Mouse (Mus musculus) C2C12 (cell line): Measurements from ENCODE around the gene Gm20388. TPM values are rescaled to one million over a fixed set of nuclear protein-coding genes. Genes with fewer than 3 reads are reported as not detected.

ENCODE experiments used
- H3K27me3 ChIP-seq: one replicate; pipeline ENCODE4 v1.6.1; 2011; ENCODE audit not compliant: control insufficient read depth, insufficient read depth, insufficient read length
- H3K36me3 ChIP-seq: one replicate; pipeline ENCODE4 v1.6.1; 2011; ENCODE audit not compliant: control insufficient read depth, insufficient read depth
- H3K4me3 ChIP-seq: one replicate; pipeline ENCODE4 v1.5.1; 2011; ENCODE audit warnings: mild to moderate bottlenecking, control low read depth; ENCODE audit not compliant: poor library complexity, insufficient read depth, severe bottlenecking
- H3K79me2 ChIP-seq: one replicate; pipeline ENCODE4 v1.6.1; 2011; ENCODE audit not compliant: control insufficient read depth, insufficient read depth
- H3K79me3 ChIP-seq: one replicate; pipeline ENCODE4 v1.6.1; 2011; ENCODE audit warnings: low read depth, control low read depth
- H3ac ChIP-seq: one replicate; pipeline ENCODE3; 2011; ENCODE audit warnings: low read depth; ENCODE audit not compliant: control insufficient read depth, insufficient read length
- CEBPB ChIP-seq: IDR thresholded peaks from one replicate; pipeline ENCODE4 v1.6.1; 2011; ENCODE audit warnings: low read depth, mild to moderate bottlenecking, control low read depth, moderate library complexity
- CTCF ChIP-seq: IDR thresholded peaks from one replicate; pipeline ENCODE4 v1.5.1; 2011; ENCODE audit not compliant: control insufficient read depth, insufficient read depth, insufficient read length
- FOSL1 ChIP-seq: IDR thresholded peaks from one replicate; pipeline ENCODE4 v1.8.0; 2011; ENCODE audit warnings: mild to moderate bottlenecking, low read length; ENCODE audit not compliant: poor library complexity, insufficient read depth, severe bottlenecking
- MAX ChIP-seq: IDR thresholded peaks from one replicate; pipeline ENCODE4 v1.6.1; 2011; ENCODE audit warnings: mild to moderate bottlenecking, control low read depth
- MYOD1 ChIP-seq: IDR thresholded peaks from one replicate; pipeline ENCODE4 v1.6.1; 2011; ENCODE audit warnings: low read depth; ENCODE audit not compliant: control insufficient read depth, insufficient read length
- MYOG ChIP-seq: IDR thresholded peaks from one replicate; pipeline ENCODE4 v1.6.1; 2011; ENCODE audit not compliant: control insufficient read depth, insufficient read length; ENCODE audit errors: extremely low read depth
- USF1 ChIP-seq: IDR thresholded peaks from one replicate; pipeline ENCODE4 v1.6.1; 2011; ENCODE audit warnings: low read depth, mild to moderate bottlenecking, control low read depth, moderate library complexity
- polyA plus RNA-seq: library from polyadenylated mRNA; unstranded; fragments of >200 nt; fragmentation: generic; extraction: Trizol; gene quantifications from one replicate; pipeline ENCODE4 v1.2.1, GENCODE M21; 2012; ENCODE audit warnings: missing spikeins

Gm20388 gene
- polyA plus RNA-seq, 1 experiment, result 15.0 TPM

GRCm38 (mm10) chr8:122415554-122415953 lies 2504.9 kb downstream of the Gm20388 start:
- Histone ChIP-seq H3K79me3 (no peaks in the 10 kb centered on the region), H3ac (no peak overlapping the region), H3K79me2 (no peaks in the 10 kb centered on the region), H3K36me3 (peaks cover 65% of the 10 kb centered on the region), H3K4me3 (no peak overlapping the region), H3K27me3 (no peaks in the 10 kb centered on the region)
- TF ChIP-seq MYOD1, result no peak
- no peak for TF ChIP-seq USF1
- TF ChIP-seq MAX, result no peak
- no peak for TF ChIP-seq CEBPB
- TF ChIP-seq CTCF, result no peak
- no peak for TF ChIP-seq MYOG
- TF ChIP-seq FOSL1, result no peak

- no peaks in the 10 kb centered on the region for H3K79me2 ChIP-seq
- no peaks in the 10 kb centered on the region for H3K27me3 ChIP-seq
- H3K79me3 ChIP-seq, result no peaks in the 10 kb centered on the region
- H3ac ChIP-seq, result no peak overlapping the region
- no peak for TF ChIP-seq MYOG
- no peak for TF ChIP-seq MAX
- TF ChIP-seq FOSL1, result no peak
- TF ChIP-seq USF1, result no peak
- no peak for TF ChIP-seq CEBPB
- TF ChIP-seq MYOD1, result no peak
- H3K36me3 ChIP-seq, result peaks cover 29% of the 10 kb centered on the region
- no peak overlapping the region for H3K4me3 ChIP-seq
Measured at GRCm38 (mm10) chr8:122419881-122420555, 2509.4 kb downstream of the Gm20388 start.

GRCm38 (mm10) chr8:122421376-122422070 lies 2510.9 kb downstream of the Gm20388 start, which contains the start of gene Il17c:
Gene Il17c (plus strand): TSS chr8:122422020.
- Histone ChIP-seq H3K27me3 (no peaks in the 10 kb centered on the region), H3K4me3 (no peak within 1 kb of the TSS), H3K36me3 (peaks cover 14% of the 10 kb centered on the region), H3ac (no peak within 1 kb of the TSS), H3K79me2 (no peaks in the 10 kb centered on the region), H3K79me3 (no peaks in the 10 kb centered on the region)
- TF ChIP-seq MYOD1, result no peak
- no peak for TF ChIP-seq FOSL1
- TF ChIP-seq CEBPB, result no peak
- no peak for TF ChIP-seq MYOG
- no peak for TF ChIP-seq USF1
- no peak for TF ChIP-seq MAX
- TF ChIP-seq CTCF, result no peak

- TF ChIP-seq MYOG (no peak), MYOD1 (no peak)
- Histone ChIP-seq H3K27me3 (no peaks in the 10 kb centered on the region), H3ac (no peak overlapping the region), H3K79me2 (no peaks in the 10 kb centered on the region), H3K36me3 (peaks cover 6% of the 10 kb centered on the region), H3K79me3 (no peaks in the 10 kb centered on the region), H3K4me3 (no peak overlapping the region)
Measured at GRCm38 (mm10) chr8:122423217-122423616, 2512.6 kb downstream of the Gm20388 start.

GRCm38 (mm10) chr8:122423659-122424058 lies 2513.0 kb downstream of the Gm20388 start:
- no peak for TF ChIP-seq FOSL1
- TF ChIP-seq CEBPB, result no peak
- no peak for TF ChIP-seq MAX
- no peak for TF ChIP-seq CTCF
- no peak for TF ChIP-seq MYOD1
- no peak for TF ChIP-seq MYOG
- TF ChIP-seq USF1, result no peak
- Histone ChIP-seq H3K27me3 (peaks cover 2% of the 10 kb centered on the region), H3K79me3 (no peaks in the 10 kb centered on the region), H3K36me3 (peaks cover 2% of the 10 kb centered on the region), H3K79me2 (no peaks in the 10 kb centered on the region), H3ac (no peak overlapping the region), H3K4me3 (no peak overlapping the region)
